Mouse (Mus musculus): ENCODE data around the gene Xaf1. TPM values are rescaled to one million over a fixed set of nuclear protein-coding genes. Genes with fewer than 3 reads are reported as not detected.
A peak's percentile ranks its signal among the peaks of the same experiment; 100 is the strongest.

The Xaf1 gene
- total and polyA plus RNA-seq, 3 experiments, result 1.0 to 1.8 TPM; not detected in 1

- Histone ChIP-seq H3K4me3 (ENCODE audit: control insufficient read depth in 1 of 2, insufficient read depth in 1 of 2, low read depth in 2 of 2, low read length in 2 of 2) (no peak overlapping the region), H3K9me3 (replicated peaks; ENCODE audit: insufficient read depth, low read length) (no peaks in the 10 kb centered on the region), H3K27me3 (ENCODE audit: control insufficient read depth in 1 of 2, insufficient read depth in 2 of 2, low read length in 2 of 2) (no peaks in the 10 kb centered on the region), H3K27ac (ENCODE audit: control insufficient read depth, low read depth, low read length) (no peak overlapping the region), H3K9ac (ENCODE audit: control insufficient read depth, low read depth, low read length, poor library complexity, severe bottlenecking) (no peak overlapping the region), H3K79me2 (ENCODE audit: control insufficient read depth, insufficient read depth, low read length, poor library complexity) (no peaks in the 10 kb centered on the region), H3K4me1 (ENCODE audit: control insufficient read depth in 1 of 2, insufficient read depth in 2 of 2, low read length in 2 of 2) (peaks cover 6 to 28% of the 10 kb centered on the region in 2 experiments), H3K36me3 (ENCODE audit: control insufficient read depth in 1 of 2, insufficient read depth in 2 of 2, low read length in 2 of 2) (peaks cover 0 to 23% of the 10 kb centered on the region in 2 experiments; a peak in 2 of 4 replicates)
- DNase-seq (ENCODE audit: low read depth, low spot score), result peak; percentile 38
- TF ChIP-seq TAL1 (IDR thresholded peaks at IDR 0.05; ENCODE audit: low read length) (no peak), MYC (IDR thresholded peaks at IDR 0.05; ENCODE audit: low read depth, low read length) (no peak), POLR2A (IDR thresholded peaks at IDR 0.05; ENCODE audit: control insufficient read depth in 1 of 2, insufficient read depth in 1 of 2, low read depth in 1 of 2, low read length in 2 of 2, poor library complexity in 1 of 2) (no peak), NRF1 (IDR thresholded peaks at IDR 0.05; ENCODE audit: insufficient read depth, low read depth, low read length, poor library complexity, severe bottlenecking) (no peak), USF1 (IDR thresholded peaks at IDR 0.05; ENCODE audit: low read depth, low read length) (no peak), NELFE (IDR thresholded peaks at IDR 0.05; ENCODE audit: low read depth, low read length) (no peak), ZNF384 (IDR thresholded peaks at IDR 0.05; ENCODE audit: low read depth, low read length) (no peak), CTCF (IDR thresholded peaks at IDR 0.05 in 2 of 3, conservative IDR thresholded peaks at IDR 0.05 in 1 of 3; ENCODE audit: control insufficient read depth in 1 of 3, insufficient read depth in 1 of 3, low read depth in 2 of 3, low read length in 3 of 3, poor library complexity in 1 of 3, severe bottlenecking in 1 of 3) (no peak), POLR2AphosphoS2 (IDR thresholded peaks at IDR 0.05; ENCODE audit: low read length) (no peak), ZC3H11A (IDR thresholded peaks at IDR 0.05; ENCODE audit: low read depth, low read length) (no peak), MYB (IDR thresholded peaks at IDR 0.05; ENCODE audit: low read depth, low read length) (no peak), EP300 (IDR thresholded peaks at IDR 0.05; ENCODE audit: low read depth in 1 of 2, low read length in 2 of 2) (no peak), RAD21 (IDR thresholded peaks at IDR 0.05; ENCODE audit: low read depth, low read length) (no peak)
These were observed 10.0 kb downstream of the Xaf1 start for GRCm38 (mm10) chr11:72311355-72312001.

DNA sequence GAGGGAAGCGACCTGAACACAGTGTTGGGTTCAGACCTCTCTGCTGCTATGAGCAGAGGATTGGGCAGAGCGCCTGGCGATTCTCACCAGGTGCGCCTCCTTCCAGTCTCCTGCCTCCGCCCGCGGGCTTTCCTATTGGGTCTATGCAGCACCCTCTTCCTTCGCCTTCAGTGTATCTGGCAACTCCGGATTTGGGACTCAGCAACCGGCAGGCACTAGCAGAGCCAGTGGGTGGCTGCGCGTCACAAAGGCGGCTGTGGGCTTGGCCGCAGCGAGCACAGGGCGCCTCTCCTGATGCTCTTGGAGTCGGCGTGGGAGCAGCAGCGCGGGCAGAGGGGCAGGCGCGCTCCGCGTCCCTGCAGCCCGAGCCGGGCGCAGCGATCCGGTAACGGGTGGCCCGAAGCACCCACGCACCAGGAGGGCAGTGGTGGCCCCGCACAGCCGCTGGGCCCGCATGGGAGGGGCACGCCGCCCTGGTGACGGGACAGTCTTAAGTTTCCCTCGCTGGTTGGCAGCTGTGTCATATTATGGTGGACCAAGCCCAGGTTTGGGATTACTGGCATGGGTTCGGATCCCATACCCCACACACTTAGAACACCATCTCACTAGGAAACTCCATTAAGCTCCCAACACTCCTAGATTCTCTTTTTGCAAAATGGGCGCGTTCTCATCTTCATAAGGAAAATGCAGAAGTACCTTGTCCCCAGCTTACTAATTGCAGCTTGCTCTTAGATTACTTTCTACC is 12.9 kb downstream of the Xaf1 start, which contains the start of gene Fbxo39:
Gene Fbxo39, plus strand, starts transcription at position 294 of the 745 bp plus-strand sequence.
- Histone ChIP-seq H3K27me3 (ENCODE audit: control insufficient read depth in 1 of 2, insufficient read depth in 2 of 2, low read length in 2 of 2) (0 out of 4 replicates have a peak, but pooled peaks cover 0 to 2% of the 10 kb centered on the region in 2 experiments), H3K36me3 (ENCODE audit: control insufficient read depth in 1 of 2, insufficient read depth in 2 of 2, low read length in 2 of 2) (peaks cover 0 to 16% of the 10 kb centered on the region in 2 experiments; a peak in 2 of 4 replicates), H3K9me3 (replicated peaks; ENCODE audit: insufficient read depth, low read length) (no peaks in the 10 kb centered on the region), H3K79me2 (ENCODE audit: control insufficient read depth, insufficient read depth, low read length, poor library complexity) (no peaks in the 10 kb centered on the region), H3K4me3 (ENCODE audit: control insufficient read depth in 1 of 2, insufficient read depth in 1 of 2, low read depth in 2 of 2, low read length in 2 of 2) (no peak within 1 kb of the TSS), H3K4me1 (ENCODE audit: control insufficient read depth in 1 of 2, insufficient read depth in 2 of 2, low read length in 2 of 2) (peaks cover 4 to 19% of the 10 kb centered on the region in 2 experiments), H3K27ac (ENCODE audit: control insufficient read depth, low read depth, low read length) (no peak within 1 kb of the TSS), H3K9ac (ENCODE audit: control insufficient read depth, low read depth, low read length, poor library complexity, severe bottlenecking) (no peak within 1 kb of the TSS)
- TF ChIP-seq CTCF (IDR thresholded peaks at IDR 0.05 in 2 of 3, conservative IDR thresholded peaks at IDR 0.05 in 1 of 3; ENCODE audit: control insufficient read depth in 1 of 3, insufficient read depth in 1 of 3, low read depth in 2 of 3, low read length in 3 of 3, poor library complexity in 1 of 3, severe bottlenecking in 1 of 3) (no peak), RCOR1 (IDR thresholded peaks at IDR 0.05; ENCODE audit: low read depth, low read length) (no peak), EP300 (IDR thresholded peaks at IDR 0.05; ENCODE audit: low read depth in 1 of 2, low read length in 2 of 2) (no peak), JUND (IDR thresholded peaks at IDR 0.05; ENCODE audit: low read depth, low read length) (no peak), NRF1 (IDR thresholded peaks at IDR 0.05; ENCODE audit: insufficient read depth, low read depth, low read length, poor library complexity, severe bottlenecking) (no peak), E2F4 (IDR thresholded peaks at IDR 0.05; ENCODE audit: borderline replicate concordance, low read depth, low read length) (no peak), MYC (IDR thresholded peaks at IDR 0.05; ENCODE audit: low read depth, low read length) (no peak), POLR2A (IDR thresholded peaks at IDR 0.05; ENCODE audit: control insufficient read depth in 1 of 2, insufficient read depth in 1 of 2, low read depth in 1 of 2, low read length in 2 of 2, poor library complexity in 1 of 2) (no peak), BHLHE40 (IDR thresholded peaks at IDR 0.05; ENCODE audit: borderline replicate concordance, low read depth, low read length) (no peak)
- peak; percentile 3 for DNase-seq (ENCODE audit: low read depth, low spot score)

All from MEL (cell line).